Mouse (Mus musculus) CD4-positive, CD25-positive, alpha-beta regulatory T cell, adult 4 months (primary cell): ENCODE results near the gene Olfr894. TPM values are rescaled to one million over a fixed set of nuclear protein-coding genes. Genes with fewer than 3 reads are reported as not detected.
"Not testable (repeated sequence)": the region's sequence is repeated elsewhere in the genome, so short reads cannot be mapped to it uniquely, and the experiment has no call there.

Experiments used
- ATAC-seq: one replicate; pipeline ENCODE4 v1.8.0; 2017
- polyA plus RNA-seq, 2 experiments: library from polyadenylated mRNA; unstranded; fragments of 100-300 nt; shearing (Covaris generic); gene quantifications; one replicate each; pipeline ENCODE4 v1.2.1; 2017

Gene Olfr894
- not detected for polyA plus RNA-seq

DNA sequence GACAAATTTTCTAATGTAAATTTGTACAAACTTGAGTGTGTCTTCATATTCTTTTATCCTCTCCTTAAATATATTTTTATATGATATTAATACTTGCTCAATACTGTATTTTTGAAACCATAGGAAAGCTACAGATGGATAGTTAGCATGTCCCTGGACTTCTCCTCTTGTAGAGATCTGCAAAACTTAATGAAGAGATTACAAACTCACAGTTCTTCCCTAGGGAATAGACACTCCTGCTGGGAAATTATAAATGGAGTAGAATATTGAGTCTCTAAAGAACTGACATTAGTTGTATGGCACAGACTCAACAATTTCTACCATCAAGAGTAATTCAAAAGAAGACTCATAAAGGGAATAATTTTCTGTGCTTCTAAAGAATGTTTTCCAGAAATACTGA lies at the start of gene Olfr894:
Gene Olfr894, plus strand, starts transcription at position 301 of the 400 bp plus-strand sequence.
- ATAC-seq: no peak

DNA sequence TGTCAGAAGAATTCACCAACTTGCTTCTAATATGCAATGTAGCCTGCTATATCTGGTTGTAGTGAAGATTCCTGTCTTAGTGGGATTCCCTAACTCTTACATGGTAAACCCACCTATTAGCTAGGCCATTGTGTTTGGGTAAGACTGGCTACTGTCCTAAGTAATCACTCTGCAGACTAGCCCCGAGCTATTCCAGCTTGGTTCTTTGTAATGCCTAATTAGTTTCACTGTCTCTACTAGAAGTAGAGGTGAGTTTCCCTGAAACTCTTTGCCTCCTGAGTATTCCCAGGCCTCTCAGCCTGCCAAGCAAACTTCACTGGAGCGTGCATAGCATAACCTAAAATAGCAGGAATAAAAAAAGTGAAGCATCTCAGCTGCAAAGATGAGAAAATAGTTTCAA lies 49.5 kb upstream of the Olfr894 start:
- not testable (repeated sequence) for ATAC-seq

- ATAC-seq: no peak
Measured at GRCm38 (mm10) chr9:38180721-38181120, 37.1 kb upstream of the Olfr894 start, which contains the start of gene Olfr891. TSS of gene Olfr891 (minus strand) at chr9:38180821.

DNA sequence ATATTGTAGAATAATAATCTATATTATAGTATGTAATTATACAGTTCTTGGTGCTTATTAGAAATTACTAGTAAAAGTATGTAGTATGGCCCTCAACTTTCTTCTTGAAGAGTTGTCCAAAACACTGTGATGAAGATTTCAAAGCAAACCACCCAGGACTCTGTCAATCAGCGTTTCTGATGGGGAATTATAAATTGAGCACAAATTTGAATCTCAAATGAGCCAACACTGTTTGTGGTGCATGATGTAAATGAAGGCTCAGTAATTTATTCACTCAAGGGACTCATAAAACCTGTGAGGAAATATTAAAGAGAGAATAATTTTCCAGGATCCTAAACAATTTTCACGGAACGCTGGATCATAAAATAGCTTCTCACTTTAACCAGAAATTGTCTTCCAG lies 9.8 kb upstream of the Olfr894 start, which contains the start of gene Olfr893:
Gene Olfr893, plus strand, starts transcription at position 301 of the 400 bp plus-strand sequence.
- no peak for ATAC-seq

- ATAC-seq: no peak
Measured at GRCm38 (mm10) chr9:38252474-38252873, 34.6 kb downstream of the Olfr894 start, which contains the start of gene Olfr143. TSS of gene Olfr143 (plus strand) at chr9:38252774.

GRCm38 (mm10) chr9:38267551-38267950 lies 49.7 kb downstream of the Olfr894 start, which contains the start of gene Olfr895:
TSS of gene Olfr895 (plus strand) at chr9:38267851.
- ATAC-seq: no peak

Other genes with a start within 250 kb of the Olfr894 start
- gene Olfr881, start 226.2 kb upstream of the Olfr894 start, polyA plus RNA-seq: not detected
- not detected for gene Olfr883, start 192.2 kb upstream of the Olfr894 start, polyA plus RNA-seq
- gene Olfr884, start 171.5 kb upstream of the Olfr894 start, polyA plus RNA-seq: not detected
- not detected for gene Olfr885, start 156.7 kb upstream of the Olfr894 start, polyA plus RNA-seq
- gene Olfr887, start 134.0 kb upstream of the Olfr894 start, polyA plus RNA-seq: not detected
- gene Olfr888, start 109.9 kb upstream of the Olfr894 start, polyA plus RNA-seq: not detected
- under 1 TPM in 1 of 2 experiments, not detected in 1; 0.11 TPM for gene Olfr889, start 102.9 kb upstream of the Olfr894 start, polyA plus RNA-seq
- under 1 TPM in 1 of 2 experiments, not detected in 1; 0.24 TPM for gene Olfr890, start 75.5 kb upstream of the Olfr894 start, polyA plus RNA-seq
- gene Olfr891, start 37.2 kb upstream of the Olfr894 start, polyA plus RNA-seq: not detected
- gene Olfr893, start 9.7 kb upstream of the Olfr894 start, polyA plus RNA-seq: not detected
- gene Olfr143, start 34.7 kb downstream of the Olfr894 start, polyA plus RNA-seq: not detected
- gene Olfr895, start 49.8 kb downstream of the Olfr894 start, polyA plus RNA-seq: not detected
- gene Olfr896-ps1, start 73.1 kb downstream of the Olfr894 start, polyA plus RNA-seq: not detected
- gene Olfr25, start 111.0 kb downstream of the Olfr894 start, polyA plus RNA-seq: not detected
- gene Olfr898, start 130.4 kb downstream of the Olfr894 start, polyA plus RNA-seq: not detected
- gene Olfr250, start 148.8 kb downstream of the Olfr894 start, polyA plus RNA-seq: not detected
- gene Olfr251, start 159.0 kb downstream of the Olfr894 start, polyA plus RNA-seq: not detected
- not detected for gene Olfr147, start 183.6 kb downstream of the Olfr894 start, polyA plus RNA-seq
- under 1 TPM in 1 of 2 experiments, not detected in 1; 0.12 TPM for gene Olfr901, start 211.4 kb downstream of the Olfr894 start, polyA plus RNA-seq
- not detected for gene Olfr902, start 229.6 kb downstream of the Olfr894 start, polyA plus RNA-seq
- gene Olfr904, start 245.1 kb downstream of the Olfr894 start, polyA plus RNA-seq: not detected